Mouse (Mus musculus) lung, postnatal 0 days (tissue): ENCODE data around the gene Ifit1.

ENCODE experiments used
- CTCF ChIP-seq: IDR thresholded peaks from 2 replicates; pipeline ENCODE4 v1.5.1; 2016; ENCODE audit warnings: antibody characterized with exemption, mild to moderate bottlenecking
- EP300 ChIP-seq: IDR thresholded peaks from 2 replicates; pipeline ENCODE4 v1.6.1; 2016; ENCODE audit warnings: antibody characterized with exemption, mild to moderate bottlenecking, control low read depth

GRCm38 (mm10) chr19:34697461-34697860, 56.8 kb downstream of the Ifit1 start:
- no peak for TF ChIP-seq CTCF
- no peak for TF ChIP-seq EP300
